Mouse (Mus musculus): ENCODE measurements around the gene Chil1. TPM values are rescaled to one million over a fixed set of nuclear protein-coding genes. Genes with fewer than 3 reads are reported as not detected.
A peak's percentile ranks its signal among the peaks of the same experiment; 100 is the strongest.

The Chil1 gene
- polyA plus RNA-seq, 1 experiment = 0.10 TPM

GRCm38 (mm10) chr1:134173081-134173480, 8.9 kb upstream of the Chil1 start:
- no peak for DNase-seq (ENCODE audit: low spot score)

- DNase-seq (ENCODE audit: low spot score) = no peak
Observed at GRCm38 (mm10) chr1:134177976-134178375, 4.0 kb upstream of the Chil1 start.

GRCm38 (mm10) chr1:134184089-134184488, 2.1 kb downstream of the Chil1 start:
- DNase-seq (ENCODE audit: low spot score) = no peak

GRCm38 (mm10) chr1:134188217-134188616, 6.2 kb downstream of the Chil1 start:
- no peak for DNase-seq (ENCODE audit: low spot score)

- DNase-seq (ENCODE audit: low spot score) = no peak
Observed at GRCm38 (mm10) chr1:134188989-134189729, 7.2 kb downstream of the Chil1 start.

GRCm38 (mm10) chr1:134191192-134191591, 9.2 kb downstream of the Chil1 start:
- DNase-seq (ENCODE audit: low spot score) = no peak

GRCm38 (mm10) chr1:134192024-134192423, 10.0 kb downstream of the Chil1 start:
- DNase-seq (ENCODE audit: low spot score) = no peak

GRCm38 (mm10) chr1:134193126-134193525, 11.2 kb downstream of the Chil1 start, which contains the start of gene Mybph:
Gene Mybph, plus strand, starts transcription at chr1:134193448.
- no peak for DNase-seq (ENCODE audit: low spot score)

GRCm38 (mm10) chr1:134193674-134194197, 11.8 kb downstream of the Chil1 start:
- DNase-seq (ENCODE audit: low spot score) = no peak

- DNase-seq (ENCODE audit: low spot score) = no peak
Observed at GRCm38 (mm10) chr1:134194298-134195022, 12.5 kb downstream of the Chil1 start.

GRCm38 (mm10) chr1:134195117-134195516, 13.1 kb downstream of the Chil1 start:
- DNase-seq (ENCODE audit: low spot score) = no peak

GRCm38 (mm10) chr1:134195571-134195970, 13.6 kb downstream of the Chil1 start:
- no peak for DNase-seq (ENCODE audit: low spot score)

- no peak for DNase-seq (ENCODE audit: low spot score)
Observed at GRCm38 (mm10) chr1:134195979-134196378, 14.0 kb downstream of the Chil1 start.

- peak; percentile 64 for DNase-seq (ENCODE audit: low spot score)
Observed at GRCm38 (mm10) chr1:134196386-134196785, 14.4 kb downstream of the Chil1 start.

- no peak for DNase-seq (ENCODE audit: low spot score)
Observed at GRCm38 (mm10) chr1:134197325-134197982, 15.5 kb downstream of the Chil1 start.

GRCm38 (mm10) chr1:134198197-134198995, 16.4 kb downstream of the Chil1 start:
- no peak for DNase-seq (ENCODE audit: low spot score)

GRCm38 (mm10) chr1:134200481-134200880, 18.5 kb downstream of the Chil1 start:
- DNase-seq (ENCODE audit: low spot score) = no peak

- DNase-seq (ENCODE audit: low spot score) = no peak
Observed at GRCm38 (mm10) chr1:134200998-134201686, 19.2 kb downstream of the Chil1 start.

GRCm38 (mm10) chr1:134201751-134202420, 19.9 kb downstream of the Chil1 start:
- no peak for DNase-seq (ENCODE audit: low spot score)

- no peak for DNase-seq (ENCODE audit: low spot score)
Observed at GRCm38 (mm10) chr1:134204230-134204629, 22.3 kb downstream of the Chil1 start.

All from urinary bladder, adult 2 months (tissue).